Mouse (Mus musculus): ENCODE results near the gene Utf1. TPM values are rescaled to one million over a fixed set of nuclear protein-coding genes. Genes with fewer than 3 reads are reported as not detected.
A peak's percentile ranks its signal among the peaks of the same experiment; 100 is the strongest.

Gene Utf1
- polyA plus RNA-seq (2016; fragmentation: Nextera tagmentation; extraction: Ambion mirVana) = 0.38 and 0.64 TPM in 2 replicates

GRCm38 (mm10) chr7:139943674-139944281, at the start of gene Utf1:
TSS of gene Utf1 (plus strand) at chr7:139943789.
- under 1% methylated on average over 59 of the region's 59 CpGs for WGBS
- no peaks in the 10 kb centered on the region for H3K36me3 ChIP-seq
- H3K4me1 ChIP-seq = peaks cover 12% of the 10 kb centered on the region
- peak within 1 kb of the TSS; percentile 34 for H3K4me3 ChIP-seq
- no peak within 1 kb of the TSS for H3K27ac ChIP-seq
- peak; percentile 64 for DNase-seq (ENCODE audit: low spot score)
- no peaks in the 10 kb centered on the region for H3K9me3 ChIP-seq (replicated peaks)
- peaks cover 94% of the 10 kb centered on the region for H3K27me3 ChIP-seq (ENCODE audit: low read depth, poor library complexity, severe bottlenecking)

GRCm38 (mm10) chr7:139894655-139895557, 48.7 kb upstream of the Utf1 start, which contains the start of gene Kndc1:
TSS of gene Kndc1 (plus strand) at chr7:139894696.
- H3K9me3 ChIP-seq (replicated peaks) = no peaks in the 10 kb centered on the region
- H3K4me3 ChIP-seq = peak within 1 kb of the TSS; percentile 56
- WGBS = 2% methylated on average over 50 of the region's 50 CpGs
- peaks cover 9% of the 10 kb centered on the region for H3K4me1 ChIP-seq
- no peak within 1 kb of the TSS for H3K27ac ChIP-seq
- no peaks in the 10 kb centered on the region for H3K36me3 ChIP-seq
- DNase-seq (ENCODE audit: low spot score) = peak; percentile 59
- H3K27me3 ChIP-seq (ENCODE audit: low read depth, poor library complexity, severe bottlenecking) = peaks cover 72% of the 10 kb centered on the region

- WGBS = 79% methylated on average over 7 of the region's 7 CpGs
- DNase-seq (ENCODE audit: low spot score) = no peak
- H3K4me1 ChIP-seq = peaks cover 9% of the 10 kb centered on the region
- H3K4me3 ChIP-seq = no peak overlapping the region
- H3K36me3 ChIP-seq = no peaks in the 10 kb centered on the region
- no peak overlapping the region for H3K27ac ChIP-seq
- no peaks in the 10 kb centered on the region for H3K9me3 ChIP-seq (replicated peaks)
- H3K27me3 ChIP-seq (ENCODE audit: low read depth, poor library complexity, severe bottlenecking) = peaks cover 71% of the 10 kb centered on the region
Observed at GRCm38 (mm10) chr7:139896271-139896670, 47.3 kb upstream of the Utf1 start.

- H3K36me3 ChIP-seq = no peaks in the 10 kb centered on the region
- H3K4me3 ChIP-seq = no peak overlapping the region
- H3K27me3 ChIP-seq (ENCODE audit: low read depth, poor library complexity, severe bottlenecking) = peaks cover 70% of the 10 kb centered on the region
- no peak overlapping the region for H3K27ac ChIP-seq
- H3K4me1 ChIP-seq = peaks cover 9% of the 10 kb centered on the region
- DNase-seq (ENCODE audit: low spot score) = no peak
- no peaks in the 10 kb centered on the region for H3K9me3 ChIP-seq (replicated peaks)
- WGBS = 85% methylated on average over 7 of the region's 7 CpGs
Observed at GRCm38 (mm10) chr7:139896796-139897195, 46.8 kb upstream of the Utf1 start.

GRCm38 (mm10) chr7:139898606-139899005, 45.0 kb upstream of the Utf1 start:
- H3K36me3 ChIP-seq = no peaks in the 10 kb centered on the region
- DNase-seq (ENCODE audit: low spot score) = no peak
- peaks cover 54% of the 10 kb centered on the region for H3K27me3 ChIP-seq (ENCODE audit: low read depth, poor library complexity, severe bottlenecking)
- H3K27ac ChIP-seq = no peak overlapping the region
- WGBS = 84% methylated on average over 2 of the region's 2 CpGs
- peaks cover 9% of the 10 kb centered on the region for H3K4me1 ChIP-seq
- no peak overlapping the region for H3K4me3 ChIP-seq
- H3K9me3 ChIP-seq (replicated peaks) = no peaks in the 10 kb centered on the region

- Histone ChIP-seq H3K4me1 (peaks cover 8% of the 10 kb centered on the region), H3K4me3 (no peak overlapping the region), H3K27me3 (ENCODE audit: low read depth, poor library complexity, severe bottlenecking) (peaks cover 45% of the 10 kb centered on the region), H3K27ac (no peak overlapping the region), H3K9me3 (replicated peaks) (no peaks in the 10 kb centered on the region), H3K36me3 (no peaks in the 10 kb centered on the region)
- 88% methylated on average over 7 of the region's 7 CpGs for WGBS
- DNase-seq (ENCODE audit: low spot score) = no peak
Observed at GRCm38 (mm10) chr7:139899505-139899904, 44.1 kb upstream of the Utf1 start.

- DNase-seq (ENCODE audit: low spot score) = no peak
- no peaks in the 10 kb centered on the region for H3K36me3 ChIP-seq
- no peak overlapping the region for H3K27ac ChIP-seq
- WGBS = 88% methylated on average over 7 of the region's 7 CpGs
- no peaks in the 10 kb centered on the region for H3K9me3 ChIP-seq (replicated peaks)
- H3K27me3 ChIP-seq (ENCODE audit: low read depth, poor library complexity, severe bottlenecking) = peaks cover 36% of the 10 kb centered on the region
- no peak overlapping the region for H3K4me3 ChIP-seq
- peaks cover 2% of the 10 kb centered on the region; the same call in 1 of the 2 replicates for H3K4me1 ChIP-seq
Observed at GRCm38 (mm10) chr7:139900456-139900855, 43.1 kb upstream of the Utf1 start.

GRCm38 (mm10) chr7:139900896-139901295, 42.7 kb upstream of the Utf1 start:
- Histone ChIP-seq H3K4me1 (peaks cover 6% of the 10 kb centered on the region; the same call in 1 of the 2 replicates), H3K36me3 (no peaks in the 10 kb centered on the region), H3K9me3 (replicated peaks) (no peaks in the 10 kb centered on the region), H3K4me3 (no peak overlapping the region), H3K27ac (no peak overlapping the region), H3K27me3 (ENCODE audit: low read depth, poor library complexity, severe bottlenecking) (peaks cover 31% of the 10 kb centered on the region)
- 85% methylated on average over 6 of the region's 6 CpGs for WGBS
- no peak for DNase-seq (ENCODE audit: low spot score)

GRCm38 (mm10) chr7:139901981-139902380, 41.6 kb upstream of the Utf1 start:
- H3K36me3 ChIP-seq = no peaks in the 10 kb centered on the region
- H3K27ac ChIP-seq = no peak overlapping the region
- H3K27me3 ChIP-seq (ENCODE audit: low read depth, poor library complexity, severe bottlenecking) = peaks cover 20% of the 10 kb centered on the region; the same call in 1 of the 2 replicates
- no peak overlapping the region for H3K4me3 ChIP-seq
- DNase-seq (ENCODE audit: low spot score) = no peak
- H3K9me3 ChIP-seq (replicated peaks) = no peaks in the 10 kb centered on the region
- peaks cover 8% of the 10 kb centered on the region; the same call in 1 of the 2 replicates for H3K4me1 ChIP-seq
- WGBS = 55% methylated on average over 1 of the region's 1 CpGs

- Histone ChIP-seq H3K4me1 (peaks cover 22% of the 10 kb centered on the region), H3K9me3 (replicated peaks) (no peaks in the 10 kb centered on the region), H3K4me3 (no peak overlapping the region), H3K36me3 (no peaks in the 10 kb centered on the region), H3K27ac (no peak overlapping the region), H3K27me3 (ENCODE audit: low read depth, poor library complexity, severe bottlenecking) (0 out of 2 replicates have a peak, but pooled peaks cover 4% of the 10 kb centered on the region)
- no peak for DNase-seq (ENCODE audit: low spot score)
- 37% methylated on average over 6 of the region's 6 CpGs for WGBS
Observed at GRCm38 (mm10) chr7:139905261-139905660, 38.3 kb upstream of the Utf1 start.

- Histone ChIP-seq H3K27me3 (ENCODE audit: low read depth, poor library complexity, severe bottlenecking) (0 out of 2 replicates have a peak, but pooled peaks cover 3% of the 10 kb centered on the region), H3K36me3 (no peaks in the 10 kb centered on the region), H3K4me1 (peaks cover 26% of the 10 kb centered on the region), H3K27ac (no peak overlapping the region), H3K4me3 (no peak overlapping the region), H3K9me3 (replicated peaks) (no peaks in the 10 kb centered on the region)
- 15% methylated on average over 6 of the region's 6 CpGs for WGBS
- DNase-seq (ENCODE audit: low spot score) = peak; percentile 57
Observed at GRCm38 (mm10) chr7:139905661-139906060, 37.9 kb upstream of the Utf1 start.

- no peaks in the 10 kb centered on the region for H3K9me3 ChIP-seq (replicated peaks)
- 75% methylated on average over 5 of the region's 5 CpGs for WGBS
- H3K27ac ChIP-seq = 0 out of 2 replicates have a peak overlapping the region, but pooled peaks have one; percentile 14
- peaks cover 32% of the 10 kb centered on the region for H3K4me1 ChIP-seq
- peaks cover 27% of the 10 kb centered on the region for H3K27me3 ChIP-seq (ENCODE audit: low read depth, poor library complexity, severe bottlenecking)
- H3K4me3 ChIP-seq = no peak overlapping the region
- no peaks in the 10 kb centered on the region for H3K36me3 ChIP-seq
- no peak for DNase-seq (ENCODE audit: low spot score)
Observed at GRCm38 (mm10) chr7:139908176-139908575, 35.4 kb upstream of the Utf1 start.

- DNase-seq (ENCODE audit: low spot score) = no peak
- H3K36me3 ChIP-seq = no peaks in the 10 kb centered on the region
- WGBS = 63% methylated on average over 6 of the region's 6 CpGs
Observed at GRCm38 (mm10) chr7:139909469-139909868, 34.1 kb upstream of the Utf1 start.

More at GRCm38 (mm10) chr7:139909469-139909868, 34.1 kb upstream of the Utf1 start:
- Histone ChIP-seq H3K4me1 (peaks cover 39% of the 10 kb centered on the region), H3K27me3 (ENCODE audit: low read depth, poor library complexity, severe bottlenecking) (peaks cover 40% of the 10 kb centered on the region), H3K9me3 (replicated peaks) (no peaks in the 10 kb centered on the region), H3K27ac (no peak overlapping the region), H3K4me3 (no peak overlapping the region)

Measured in limb, embryonic 10.5 days (tissue).